Mouse (Mus musculus) limb, embryonic 12.5 days (tissue): ENCODE data around the gene AL607142.1. TPM values are rescaled to one million over a fixed set of nuclear protein-coding genes. Genes with fewer than 3 reads are reported as not detected.

ENCODE experiments used
- ATAC-seq: fragments of 200-750 bp; cut with Nextera tagmentation; 2 replicates; pipeline ENCODE4 v1.8.0; 2017; ENCODE audit warnings: low read depth, moderate TSS enrichment; ENCODE audit not compliant: insufficient number of reproducible peaks, insufficient read depth, low FRiP score, low TSS enrichment
- H3K27ac ChIP-seq: fragments of 300-500 bp; sonication (generic); 2 replicates; pipeline ENCODE4 v1.5.1; 2016; ENCODE audit warnings: mild to moderate bottlenecking, moderate library complexity
- H3K27me3 ChIP-seq: fragments of 300-500 bp; sonication (generic); 2 replicates; pipeline ENCODE4 v1.6.1; 2016; ENCODE audit warnings: mild to moderate bottlenecking, moderate library complexity
- H3K36me3 ChIP-seq: fragments of 300-500 bp; sonication (generic); 2 replicates; pipeline ENCODE4 v1.6.1; 2016; ENCODE audit warnings: mild to moderate bottlenecking, moderate library complexity
- H3K4me1 ChIP-seq: fragments of 300-500 bp; sonication (generic); replicated peaks from 2 replicates; pipeline ENCODE4 v1.6.1; 2016
- H3K4me2 ChIP-seq: fragments of 300-500 bp; sonication (generic); 2 replicates; pipeline ENCODE4 v1.6.1; 2016; ENCODE audit warnings: mild to moderate bottlenecking, moderate library complexity
- H3K4me3 ChIP-seq: fragments of 300-500 bp; sonication (generic); replicated peaks from 2 replicates; pipeline ENCODE4 v1.5.1; 2016; ENCODE audit warnings: mild to moderate bottlenecking
- H3K9ac ChIP-seq: fragments of 300-500 bp; sonication (generic); replicated peaks from 2 replicates; pipeline ENCODE4 v1.6.1; 2016; ENCODE audit warnings: mild to moderate bottlenecking, moderate library complexity
- H3K9me3 ChIP-seq: fragments of 300-500 bp; sonication (generic); 2 replicates; pipeline ENCODE4 v1.6.1; 2016; ENCODE audit warnings: mild to moderate bottlenecking, moderate library complexity
- WGBS: fragments of 180-500 bp; shearing (Covaris S2); methylation state at CpG from one replicate; pipeline ENCODE4 v1.1.7; 2016; 5-methylcytosine and 5-hydroxymethylcytosine counted together
- polyA plus RNA-seq: library from polyadenylated mRNA; unstranded; fragments of >200 nt; fragmentation: Nextera tagmentation; extraction: Ambion mirVana; gene quantifications from 2 replicates; pipeline ENCODE4 v1.2.1, GENCODE M21; 2016

Gene AL607142.1
- polyA plus RNA-seq, 1 experiment from 2014 or later: not detected

DNA sequence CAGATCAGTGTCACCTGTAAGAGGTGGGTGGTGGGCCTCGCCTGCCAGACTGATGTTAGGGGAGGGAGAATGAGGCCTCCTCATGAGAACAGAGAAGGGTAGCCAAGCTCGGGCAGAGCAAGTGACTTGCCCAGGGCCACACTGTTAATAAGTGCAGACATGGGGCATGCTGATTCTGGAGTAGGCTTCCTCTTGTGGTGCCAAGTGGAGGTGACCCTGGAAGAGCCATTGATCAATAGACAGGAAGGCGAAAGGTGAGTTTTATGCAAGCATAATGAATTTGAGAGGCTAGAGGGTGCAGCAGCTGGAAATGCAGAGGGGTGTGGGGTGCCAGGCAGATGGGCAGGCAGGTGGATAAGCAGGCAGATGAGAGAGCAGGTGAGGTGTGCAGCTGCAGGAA lies 6.6 kb downstream of the AL607142.1 start:
- no peak overlapping the region for H3K4me2 ChIP-seq
- no peak for ATAC-seq
- no peaks in the 10 kb centered on the region for H3K9me3 ChIP-seq
- no peaks in the 10 kb centered on the region for H3K36me3 ChIP-seq
- no peak overlapping the region for H3K9ac ChIP-seq
- peaks cover 7% of the 10 kb centered on the region for H3K4me1 ChIP-seq
- peaks cover 2% of the 10 kb centered on the region; the same call in 1 of the 2 replicates for H3K27me3 ChIP-seq
- H3K27ac ChIP-seq: no peak overlapping the region
- 66% methylated on average over 3 of the region's 3 CpGs for WGBS
- H3K4me3 ChIP-seq: no peak overlapping the region

DNA sequence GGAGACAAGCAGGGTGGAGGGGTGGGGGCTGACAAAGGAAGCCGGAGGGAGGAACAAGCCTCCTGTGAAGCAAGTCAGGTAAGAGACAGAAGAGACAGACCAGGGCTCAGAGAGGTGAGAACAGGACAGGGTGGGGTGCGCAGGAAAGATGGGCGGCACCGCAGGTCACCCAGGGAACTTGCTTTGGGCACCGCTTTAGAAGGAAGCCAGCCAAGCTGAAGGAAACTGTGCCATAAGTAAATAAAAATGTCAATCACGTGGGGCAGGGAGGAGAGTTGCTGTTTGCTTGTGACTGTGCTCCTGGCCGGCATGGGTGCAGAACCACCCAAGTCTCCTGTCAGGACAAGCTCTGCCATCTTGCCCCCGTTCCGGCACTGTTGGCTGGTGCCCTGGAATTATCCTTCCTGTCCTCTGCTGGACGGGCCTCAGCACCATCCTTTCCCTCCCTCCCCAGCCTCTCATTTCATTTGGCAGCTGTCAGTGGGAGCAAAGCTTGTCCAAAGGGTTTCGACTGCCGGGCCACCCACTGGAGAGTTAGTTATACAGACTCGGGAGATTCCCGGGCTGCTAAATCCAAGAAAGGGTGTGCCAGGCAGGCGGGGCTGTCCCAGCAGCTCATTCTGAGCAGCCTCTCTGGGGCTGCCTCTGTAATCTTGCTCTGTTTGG lies 7.2 kb downstream of the AL607142.1 start:
- peaks cover 7% of the 10 kb centered on the region for H3K4me1 ChIP-seq
- no peak overlapping the region for H3K27ac ChIP-seq
- no peak overlapping the region for H3K9ac ChIP-seq
- H3K4me2 ChIP-seq: no peak overlapping the region
- peaks cover 2% of the 10 kb centered on the region; the same call in 1 of the 2 replicates for H3K27me3 ChIP-seq
- no peaks in the 10 kb centered on the region for H3K9me3 ChIP-seq
- H3K36me3 ChIP-seq: no peaks in the 10 kb centered on the region
- 60% methylated on average over 15 of the region's 15 CpGs for WGBS
- H3K4me3 ChIP-seq: no peak overlapping the region
- no peak for ATAC-seq

DNA sequence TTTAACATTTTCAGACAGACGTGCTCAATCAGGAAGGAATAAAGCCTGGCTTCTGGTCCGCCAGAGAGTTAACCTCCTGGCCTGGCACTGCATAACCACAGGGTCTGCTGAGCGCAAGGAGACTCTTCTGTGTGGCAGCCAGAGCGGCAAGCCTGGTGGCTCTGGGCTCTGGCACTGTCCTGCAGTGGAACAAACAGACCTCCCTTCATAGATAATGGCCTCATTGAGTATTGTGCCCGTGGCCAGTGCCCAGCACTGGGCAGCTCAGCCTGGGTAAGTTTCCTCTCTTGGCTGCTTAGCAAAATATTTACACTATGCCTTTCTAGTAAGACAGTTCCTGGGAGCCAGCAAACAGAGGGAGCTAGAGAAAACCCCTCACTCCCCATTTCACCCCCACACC lies 9.3 kb downstream of the AL607142.1 start:
- Histone ChIP-seq H3K4me3 (no peak overlapping the region), H3K4me2 (no peak overlapping the region), H3K9me3 (no peaks in the 10 kb centered on the region), H3K4me1 (peaks cover 7% of the 10 kb centered on the region), H3K27me3 (peaks cover 2% of the 10 kb centered on the region; the same call in 1 of the 2 replicates), H3K27ac (no peak overlapping the region), H3K36me3 (no peaks in the 10 kb centered on the region), H3K9ac (no peak overlapping the region)
- ATAC-seq: no peak
- 56% methylated on average over 5 of the region's 5 CpGs for WGBS

DNA sequence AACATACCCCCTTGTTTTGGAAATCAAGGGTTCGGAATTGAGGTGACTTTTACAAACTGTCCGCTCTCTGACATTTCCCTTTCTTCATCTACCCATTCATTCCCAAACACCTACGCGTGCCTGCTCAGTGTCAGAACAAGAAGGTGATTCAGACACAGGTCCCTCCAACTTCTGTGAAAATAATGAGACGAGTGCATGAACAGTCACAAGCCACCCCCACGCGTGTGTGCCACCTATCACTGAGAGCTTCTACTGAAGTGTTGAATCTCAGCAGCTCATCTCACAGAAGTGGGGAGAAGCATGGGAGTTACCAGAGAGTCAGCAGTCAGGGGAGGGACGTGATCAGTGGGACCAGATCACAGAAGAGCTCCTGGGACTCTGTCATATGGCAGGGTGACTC lies 12.5 kb downstream of the AL607142.1 start:
- H3K4me2 ChIP-seq: no peak overlapping the region
- no peaks in the 10 kb centered on the region for H3K36me3 ChIP-seq
- no peaks in the 10 kb centered on the region; the same call in 1 of the 2 replicates for H3K27me3 ChIP-seq
- WGBS: 83% methylated on average over 8 of the region's 8 CpGs
- no peak overlapping the region for H3K4me3 ChIP-seq
- H3K27ac ChIP-seq: no peak overlapping the region
- H3K4me1 ChIP-seq: peaks cover 7% of the 10 kb centered on the region
- no peak overlapping the region for H3K9ac ChIP-seq
- ATAC-seq: no peak
- no peaks in the 10 kb centered on the region for H3K9me3 ChIP-seq

DNA sequence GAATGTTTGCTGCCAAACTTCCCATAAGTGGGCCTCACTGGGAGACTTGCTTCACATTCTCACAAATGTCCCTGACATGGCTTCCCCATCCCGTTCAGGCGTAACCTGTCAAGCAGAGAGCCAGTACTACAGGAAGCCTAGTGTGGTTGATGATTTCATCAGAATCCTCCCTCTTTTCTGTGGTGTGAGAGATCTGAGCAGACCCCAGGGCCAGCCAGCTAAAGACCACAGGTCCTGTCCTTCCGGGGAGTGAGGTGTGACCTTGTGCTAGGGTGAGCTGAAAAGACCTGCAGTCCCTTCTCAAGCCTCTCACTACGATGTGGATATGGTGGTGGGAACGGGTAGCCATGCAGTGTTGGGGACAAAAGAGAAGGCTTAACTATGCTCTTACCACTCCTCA lies 17.7 kb downstream of the AL607142.1 start:
- Histone ChIP-seq H3K4me2 (no peak overlapping the region), H3K36me3 (no peaks in the 10 kb centered on the region), H3K9me3 (no peaks in the 10 kb centered on the region), H3K27me3 (no peaks in the 10 kb centered on the region), H3K9ac (no peak overlapping the region), H3K4me3 (no peak overlapping the region), H3K4me1 (no peaks in the 10 kb centered on the region), H3K27ac (no peak overlapping the region)
- ATAC-seq: no peak
- 78% methylated on average over 5 of the region's 5 CpGs for WGBS

DNA sequence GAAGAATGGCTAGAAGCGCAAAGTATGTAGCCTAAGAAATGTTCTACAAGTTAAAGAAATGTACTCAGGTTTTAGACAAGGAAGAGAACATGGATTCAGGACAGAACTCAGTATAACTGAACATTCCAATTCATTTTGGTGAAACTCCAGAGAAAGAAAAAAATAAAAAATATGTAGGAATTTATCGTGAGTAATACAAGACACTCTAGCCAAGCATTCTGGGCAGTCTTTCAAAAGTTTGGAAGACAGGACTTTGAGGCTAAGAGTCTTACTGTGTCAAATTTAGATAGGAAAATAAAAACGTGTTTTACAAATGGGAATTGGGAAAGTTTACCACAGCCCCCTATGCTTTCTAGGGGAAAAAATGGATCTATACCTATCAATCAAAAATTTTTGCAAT lies 18.9 kb downstream of the AL607142.1 start:
- ATAC-seq: no peak
- Histone ChIP-seq H3K9ac (no peak overlapping the region), H3K36me3 (no peaks in the 10 kb centered on the region), H3K4me2 (no peak overlapping the region), H3K27me3 (no peaks in the 10 kb centered on the region), H3K4me3 (no peak overlapping the region), H3K9me3 (no peaks in the 10 kb centered on the region), H3K4me1 (no peaks in the 10 kb centered on the region), H3K27ac (no peak overlapping the region)
- whole genome bisulfite sequencing: 80% methylated on average over 3 of the region's 3 CpGs

DNA sequence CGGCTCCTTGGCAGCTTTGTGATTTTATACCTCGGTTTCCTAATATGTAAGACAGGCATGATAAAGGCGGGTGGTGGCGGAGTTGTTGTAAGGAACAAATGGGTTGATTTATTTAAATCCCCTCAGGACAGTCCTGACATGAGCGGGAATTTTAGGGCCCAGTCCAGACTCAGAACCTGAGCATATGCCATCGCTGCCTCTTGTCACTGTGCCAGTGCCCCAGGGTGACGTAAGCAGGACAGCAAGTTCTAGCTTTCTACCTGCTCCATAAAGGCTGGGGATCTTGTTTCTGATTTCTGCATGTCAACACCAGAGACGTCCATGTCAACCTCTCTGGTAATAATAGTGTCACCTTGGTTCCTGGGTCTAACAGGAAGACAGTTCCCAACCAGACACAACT lies 24.7 kb downstream of the AL607142.1 start:
- Histone ChIP-seq H3K27ac (no peak overlapping the region), H3K9me3 (no peaks in the 10 kb centered on the region), H3K36me3 (no peaks in the 10 kb centered on the region), H3K4me1 (no peaks in the 10 kb centered on the region), H3K9ac (no peak overlapping the region), H3K4me2 (no peak overlapping the region), H3K27me3 (no peaks in the 10 kb centered on the region), H3K4me3 (no peak overlapping the region)
- no peak for ATAC-seq
- 82% methylated on average over 8 of the region's 8 CpGs for WGBS

DNA sequence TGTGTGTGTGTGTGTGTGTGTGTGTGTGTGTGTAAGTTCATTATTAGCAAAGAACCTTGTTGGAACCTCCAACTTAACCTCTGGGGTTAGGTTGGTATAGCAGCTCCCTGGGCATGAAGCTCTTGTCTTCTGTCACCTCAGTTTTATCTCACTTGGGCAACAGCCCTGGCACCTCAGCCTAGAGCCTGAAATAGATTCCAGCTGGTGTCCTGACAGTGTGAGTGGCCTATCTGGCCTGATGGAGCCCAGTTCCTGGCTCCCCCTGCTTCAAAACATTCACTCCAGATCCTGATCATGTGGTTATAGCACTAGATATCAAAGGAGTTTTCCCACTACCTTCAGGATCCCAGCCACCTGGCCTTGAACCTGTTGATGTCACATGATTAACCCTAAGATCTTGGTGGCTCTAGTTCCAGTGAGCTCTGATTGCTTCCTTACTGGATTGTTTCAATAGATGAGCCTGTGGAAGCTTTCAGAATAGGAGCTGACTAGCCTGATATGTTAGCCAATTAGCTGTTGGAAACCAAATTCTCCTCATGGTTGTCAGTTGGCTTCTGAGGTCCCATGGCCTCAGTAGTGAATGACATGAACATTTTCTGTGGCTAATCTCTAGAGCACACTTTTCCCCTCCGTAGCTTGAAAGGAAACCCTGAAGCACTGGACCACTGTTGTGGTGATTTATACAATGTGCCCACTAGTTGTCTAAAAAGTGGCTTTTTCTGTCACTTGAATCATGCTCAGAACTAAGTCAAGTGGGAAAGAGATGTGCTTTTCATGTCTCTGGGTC lies 27.4 kb downstream of the AL607142.1 start:
- ATAC-seq: no peak
- no peaks in the 10 kb centered on the region for H3K4me1 ChIP-seq
- H3K9ac ChIP-seq: no peak overlapping the region
- H3K9me3 ChIP-seq: no peaks in the 10 kb centered on the region
- H3K27ac ChIP-seq: no peak overlapping the region
- no peaks in the 10 kb centered on the region for H3K27me3 ChIP-seq
- 83% methylated on average over 1 of the region's 1 CpGs for WGBS
- no peaks in the 10 kb centered on the region for H3K36me3 ChIP-seq
- no peak overlapping the region for H3K4me2 ChIP-seq
- H3K4me3 ChIP-seq: no peak overlapping the region

DNA sequence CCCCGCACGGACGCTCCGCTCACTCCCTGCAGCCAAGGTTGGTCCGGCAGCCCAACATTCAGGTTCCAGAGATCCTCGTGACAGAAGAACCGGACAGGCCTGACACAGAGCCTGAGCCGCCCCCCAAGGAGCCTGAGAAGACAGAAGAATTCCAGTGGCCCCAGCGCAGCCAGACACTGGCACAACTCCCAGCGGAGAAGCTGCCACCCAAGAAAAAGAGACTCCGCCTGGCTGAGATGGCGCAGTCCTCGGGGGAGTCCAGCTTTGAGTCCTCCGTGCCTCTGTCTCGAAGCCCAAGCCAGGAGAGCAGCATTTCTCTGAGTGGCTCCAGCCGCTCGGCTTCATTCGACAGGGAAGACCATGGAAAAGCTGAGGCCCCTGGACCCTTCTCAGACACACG lies 32.1 kb downstream of the AL607142.1 start:
- whole genome bisulfite sequencing: 86% methylated on average over 19 of the region's 19 CpGs

DNA sequence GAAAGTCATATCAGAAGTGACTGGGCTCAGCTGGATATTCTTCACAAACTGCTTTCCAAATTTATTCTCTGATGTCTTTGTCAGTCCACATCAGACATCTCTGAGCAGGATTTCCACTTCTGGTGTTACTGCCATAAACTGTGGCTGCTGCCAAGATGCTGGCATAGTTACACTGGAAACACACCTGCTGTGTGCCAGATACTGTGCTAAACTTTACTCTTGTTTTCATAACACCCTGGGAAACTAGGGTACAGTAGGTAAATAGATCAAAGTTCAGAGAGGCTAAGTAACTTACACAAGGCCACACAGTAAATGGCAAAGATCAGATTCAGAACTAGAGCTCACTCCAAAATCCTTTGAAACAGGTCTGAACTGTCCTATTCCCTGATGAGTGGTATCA lies 36.4 kb downstream of the AL607142.1 start:
- Histone ChIP-seq H3K36me3 (no peaks in the 10 kb centered on the region), H3K4me3 (no peak overlapping the region), H3K27ac (no peak overlapping the region), H3K9ac (no peak overlapping the region), H3K4me1 (no peaks in the 10 kb centered on the region), H3K9me3 (peaks cover 13% of the 10 kb centered on the region), H3K27me3 (no peaks in the 10 kb centered on the region), H3K4me2 (no peak overlapping the region)
- no peak for ATAC-seq

More for the DNA sequence above, 32.1 kb downstream of the AL607142.1 start:
- H3K36me3 ChIP-seq: no peaks in the 10 kb centered on the region
- H3K4me2 ChIP-seq: no peak overlapping the region
- no peak overlapping the region for H3K9ac ChIP-seq
- no peaks in the 10 kb centered on the region for H3K27me3 ChIP-seq
- H3K9me3 ChIP-seq: peaks cover 13% of the 10 kb centered on the region
- no peaks in the 10 kb centered on the region for H3K4me1 ChIP-seq
- ATAC-seq: no peak
- H3K27ac ChIP-seq: no peak overlapping the region
- no peak overlapping the region for H3K4me3 ChIP-seq

DNA sequence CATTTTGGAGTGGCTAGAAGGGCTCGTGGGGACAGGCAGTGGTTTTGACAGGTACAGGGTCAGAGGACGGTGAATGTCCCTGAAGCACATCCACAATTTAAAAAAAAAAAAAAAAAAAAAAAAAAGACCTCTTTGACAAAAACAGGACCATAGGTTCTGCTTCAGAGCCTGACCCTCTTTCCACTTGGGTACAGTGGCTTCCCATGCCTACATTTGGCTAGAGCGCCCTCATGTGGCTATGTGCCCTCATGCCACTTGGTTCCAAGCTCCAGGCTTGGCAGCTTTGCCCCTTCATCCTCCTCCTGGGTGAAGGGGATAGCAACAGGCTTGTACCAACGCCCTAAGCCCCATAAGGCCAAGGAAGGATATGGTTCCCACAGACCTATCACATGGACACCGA lies 39.8 kb downstream of the AL607142.1 start:
- Histone ChIP-seq H3K9me3 (0 out of 2 replicates have a peak, but pooled peaks cover 3% of the 10 kb centered on the region), H3K4me3 (no peak overlapping the region), H3K36me3 (no peaks in the 10 kb centered on the region), H3K27me3 (no peaks in the 10 kb centered on the region), H3K4me1 (no peaks in the 10 kb centered on the region), H3K27ac (no peak overlapping the region), H3K9ac (no peak overlapping the region), H3K4me2 (no peak overlapping the region)
- no peak for ATAC-seq
- WGBS: 51% methylated on average over 5 of the region's 5 CpGs
